In the genomic region with DNA sequence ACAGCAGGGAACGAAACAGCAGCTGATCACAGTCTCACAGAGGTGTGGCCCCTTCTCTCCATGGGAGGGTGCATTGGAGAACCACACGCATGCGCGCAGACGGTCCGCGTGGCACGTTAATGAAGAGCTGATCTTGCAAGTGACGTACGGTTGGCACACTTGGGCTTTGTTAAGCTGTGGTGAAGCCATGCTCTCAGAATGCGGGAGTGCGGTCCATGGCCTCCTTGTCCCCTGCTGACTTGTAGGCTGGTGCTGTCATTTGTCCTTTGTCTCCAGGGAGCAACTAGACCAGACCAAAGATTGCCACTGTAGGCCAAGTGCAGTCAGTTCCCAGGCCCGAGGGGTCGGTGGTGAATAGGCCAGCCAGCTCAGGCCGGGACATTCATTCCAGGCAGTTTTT, we compare ENCODE assay signal across 12 mouse cellular contexts. TPM values are rescaled to one million over a fixed set of nuclear protein-coding genes. Genes with fewer than 3 reads are reported as not detected.
DNase-seq lines count a peak whose midpoint lies in the region; ATAC-seq lines count a peak whose summit lies in the region.
"Had no signal": no experiment of that assay in that cellular context is flagged by ENCODE, and none has a peak within 500 bp of the region (broad histone marks: within the 10 kb centered on the region; RNA-seq: fewer than 3 reads in every experiment).

No protein-coding gene starts in this region.

- peak; percentile 10 for DNase-seq in embryo, embryonic 11 days
- DNase-seq in embryo, embryonic 9.5 days (ENCODE audit: extremely low spot score), result no peak
- peak; percentile 50 for DNase-seq in left cerebral cortex, postnatal 4 days
- DNase-seq in left cerebral cortex, adult 9 months (ENCODE audit: low spot score in 2 of 2), result no peak
- peak; percentile 37 for DNase-seq in cerebellum, adult 9-11 months
- no peak for DNase-seq in spleen, postnatal 10 days (ENCODE audit: low spot score in 2 of 2)
- DNase-seq in right cerebral cortex, postnatal 4 days, result no peak
- DNase-seq: heart, adult 2 months; lung, postnatal 10 days had no signal

- 60% methylated on average over 15 of the region's 15 CpGs for WGBS in neural tube, embryonic 14.5 days

- no peaks in the 10 kb centered on the region for H3K9me3 ChIP-seq in neural tube, embryonic 14.5 days (ENCODE audit: control insufficient read depth, low read length)
- H3K9me3 ChIP-seq: embryonic facial prominence, embryonic 13.5 days had no signal

- H3K36me3 ChIP-seq in neural tube, embryonic 14.5 days (ENCODE audit: control insufficient read depth, insufficient read depth, low read length), result no peaks in the 10 kb centered on the region
- H3K36me3 ChIP-seq: embryonic facial prominence, embryonic 13.5 days had no signal

- no peaks in the 10 kb centered on the region for H3K4me1 ChIP-seq in neural tube, embryonic 14.5 days (ENCODE audit: control insufficient read depth, insufficient read depth, low read length)

- no peaks in the 10 kb centered on the region for H3K27me3 ChIP-seq in neural tube, embryonic 14.5 days (ENCODE audit: control insufficient read depth, insufficient read depth, low read length)
- H3K27me3 ChIP-seq: embryonic facial prominence, embryonic 13.5 days had no signal

- intact Hi-C loops in left cerebral cortex, postnatal 4 days (cut with DNase I), result no loop called here

- 0 out of 2 replicates have a peak, but pooled peaks have one; percentile 16 for ATAC-seq in neural tube, embryonic 14.5 days (ENCODE audit: low read depth)

- H3K27ac ChIP-seq in neural tube, embryonic 14.5 days (ENCODE audit: low read depth, low read length), result no peak overlapping the region
- H3K27ac ChIP-seq: embryonic facial prominence, embryonic 13.5 days; heart, adult 2 months; stomach, postnatal 0 days had no signal

- H3K9ac ChIP-seq in neural tube, embryonic 14.5 days (replicated peaks; ENCODE audit: low read depth, low read length), result no peak overlapping the region
- H3K9ac ChIP-seq: embryonic facial prominence, embryonic 13.5 days had no signal

- H3K4me3 ChIP-seq in neural tube, embryonic 14.5 days (ENCODE audit: low read depth, low read length), result no peak overlapping the region
- H3K4me3 ChIP-seq: embryonic facial prominence, embryonic 13.5 days; heart, adult 2 months had no signal

- H3K4me2 ChIP-seq in neural tube, embryonic 14.5 days (ENCODE audit: low read depth, low read length), result no peak overlapping the region
- H3K4me2 ChIP-seq: embryonic facial prominence, embryonic 13.5 days had no signal

RNA-seq across cellular contexts. Expression of a gene that starts 34.7 kb away (rescaled TPM):
- 10 to 100 TPM; 19.3 to 20.5 TPM for total RNA-seq in left cerebral cortex, postnatal 4 days (2021)
- 8.5 and 9.6 TPM in 2 replicates for polyA plus RNA-seq in neural tube, embryonic 14.5 days (2014; fragmentation: Nextera tagmentation; extraction: Ambion mirVana)

Comparison
In these comparisons a context has a peak if more than half of its experiments do, and no peak if none do; other contexts are left out.
1. DNase-seq: peak in embryo, embryonic 11 days (single experiment), left cerebral cortex, postnatal 4 days (single experiment) and cerebellum, adult 9-11 months (single experiment); none in embryo, embryonic 9.5 days (single experiment), left cerebral cortex, adult 9 months (0 of 2), spleen, postnatal 10 days (0 of 2) and right cerebral cortex, postnatal 4 days (single experiment).